Comparison of ENCODE assay signal across 16 mouse cellular contexts in the genomic region with DNA sequence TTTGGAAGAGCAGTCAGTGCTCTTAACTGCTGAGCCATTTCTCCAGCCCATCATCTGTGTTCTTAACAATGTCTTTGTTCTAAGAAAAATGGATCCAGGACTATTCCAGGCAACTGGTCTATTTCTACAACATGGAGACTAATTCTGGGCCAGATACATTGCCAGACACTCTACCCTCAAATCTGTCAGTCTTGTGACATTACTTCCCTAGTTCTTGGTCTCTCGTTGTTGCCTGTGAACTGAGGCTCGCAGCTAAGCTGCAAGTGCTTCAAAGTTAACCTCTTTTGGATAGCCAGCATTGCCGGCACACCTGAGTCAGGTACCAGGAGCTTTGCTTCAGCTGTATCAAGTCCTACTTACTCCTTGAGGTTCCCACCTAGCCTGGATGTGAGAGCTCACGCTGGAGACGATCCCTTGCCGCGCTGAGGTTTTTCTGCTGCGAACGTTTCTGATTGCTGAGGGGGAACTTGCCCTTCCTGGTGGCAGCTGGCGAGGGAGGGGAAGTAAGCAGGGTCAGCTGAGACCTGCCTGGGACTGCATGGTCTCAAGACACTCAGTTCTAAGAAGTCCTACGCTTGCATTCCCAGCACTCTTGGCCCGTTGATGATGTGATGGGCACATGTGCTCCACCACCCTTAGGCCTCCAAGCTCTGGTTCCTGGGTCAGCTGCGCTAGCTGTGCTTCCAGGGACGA.
DNase-seq lines count a peak whose midpoint lies in the region; ATAC-seq and TF ChIP-seq lines count a peak whose summit lies in the region.
"Had no signal": no experiment of that assay in that cellular context is flagged by ENCODE, and none has a peak within 500 bp of the region (broad histone marks: within the 10 kb centered on the region; RNA-seq: fewer than 3 reads in every experiment).

No protein-coding gene starts in this region.

- H3K4me3 ChIP-seq in heart, adult 2 months, result no peak overlapping the region
- H3K4me3 ChIP-seq in lung, adult 2 months (replicated peaks; ENCODE audit: extremely low read depth, low read depth, low read length), result no peak overlapping the region
- no peak overlapping the region for H3K4me3 ChIP-seq in intestine, embryonic 15.5 days (replicated peaks)
- H3K4me3 ChIP-seq: embryonic facial prominence, embryonic 13.5 days; hindbrain, embryonic 12.5 days; limb, embryonic 10.5 days; neural tube, embryonic 15.5 days; stomach, embryonic 15.5 days had no signal

- peaks cover 2% of the 10 kb centered on the region; the same call in 1 of the 2 replicates for H3K36me3 ChIP-seq in heart, adult 2 months (ENCODE audit: control insufficient read depth, insufficient read depth, low read length)
- H3K36me3 ChIP-seq in intestine, embryonic 15.5 days, result no peaks in the 10 kb centered on the region
- H3K36me3 ChIP-seq: embryonic facial prominence, embryonic 13.5 days; hindbrain, embryonic 12.5 days; limb, embryonic 10.5 days; neural tube, embryonic 15.5 days; stomach, embryonic 15.5 days had no signal

- no peak for TF ChIP-seq CTCF in heart, adult 2 months (IDR thresholded peaks at IDR 0.05)
- no peak for TF ChIP-seq CTCF in lung, adult 2 months (IDR thresholded peaks at IDR 0.05; ENCODE audit: insufficient read depth, low read length)

- peak overlapping the region; percentile 41 for H3K27ac ChIP-seq in heart, adult 2 months
- no peak overlapping the region for H3K27ac ChIP-seq in intestine, embryonic 15.5 days
- H3K27ac ChIP-seq: embryonic facial prominence, embryonic 13.5 days; hindbrain, embryonic 12.5 days; limb, embryonic 10.5 days; stomach, embryonic 15.5 days had no signal

- TF ChIP-seq EP300 in heart, adult 2 months (IDR thresholded peaks at IDR 0.05; ENCODE audit: insufficient read depth, low read depth, low read length), result no peak

- WGBS in heart, adult 2 months, result 84% methylated on average over 14 of the region's 14 CpGs
- WGBS in lung, adult 2 months, result 77% methylated on average over 14 of the region's 14 CpGs
- 79% methylated on average over 14 of the region's 14 CpGs for WGBS in intestine, embryonic 15.5 days

- TF ChIP-seq POLR2A in heart, adult 2 months (IDR thresholded peaks at IDR 0.05; ENCODE audit: insufficient read depth, low read depth, low read length), result 0 out of 2 replicates have a peak, but pooled peaks have one; percentile 35
- TF ChIP-seq POLR2A in lung, adult 2 months (IDR thresholded peaks at IDR 0.05; ENCODE audit: borderline replicate concordance, extremely low read depth, low read depth, low read length), result no peak

- peak in 1 of 2 experiments; percentile 61 for DNase-seq in heart, adult 2 months
- no peak for DNase-seq in heart, postnatal 10 days
- peak; percentile 46 for DNase-seq in lung, postnatal 36 days
- DNase-seq in lung, adult 2 months, result no peak
- DNase-seq in monocyte, adult 2 months (ENCODE audit: low read depth in 1 of 2, low spot score in 2 of 2), result peak; percentile 24 to 64
- no peak for DNase-seq in cerebellum, adult 9-10 months
- DNase-seq: cerebellum, postnatal 10 days; kidney, adult 2 months had no signal

- peaks cover 24% of the 10 kb centered on the region for H3K4me1 ChIP-seq in heart, adult 2 months (ENCODE audit: control insufficient read depth, insufficient read depth, low read length)
- peaks cover 6% of the 10 kb centered on the region for H3K4me1 ChIP-seq in lung, adult 2 months (ENCODE audit: control insufficient read depth, insufficient read depth, low read length)
- 0 out of 2 replicates have a peak, but pooled peaks cover 3% of the 10 kb centered on the region for H3K4me1 ChIP-seq in intestine, embryonic 15.5 days (replicated peaks)
- H3K4me1 ChIP-seq: stomach, embryonic 15.5 days had no signal

- no peaks in the 10 kb centered on the region for H3K79me2 ChIP-seq in heart, adult 2 months (replicated peaks; ENCODE audit: control insufficient read depth, insufficient read depth, low read length)

- peak; percentile 83 for ATAC-seq in granulocyte monocyte progenitor cell, adult 5-6 weeks (replicated peaks; ENCODE audit: poor library complexity, severe bottlenecking)
- no peak for ATAC-seq in intestine, embryonic 15.5 days
- ATAC-seq: lung, postnatal 0 days had no signal

- intact Hi-C loops in heart, adult 2 months (cut with DNase I), result loop anchor here (5.0 kb wide), 1 partner anchor 355 kb away; no protein-coding TSS in a partner anchor
- intact Hi-C loops in heart, postnatal 10 days (cut with DNase I), result loop anchor here (10.0 kb wide), 1 partner anchor 352 kb away; no protein-coding TSS in a partner anchor

- no peak overlapping the region for H3K4me2 ChIP-seq in intestine, embryonic 15.5 days (replicated peaks)
- H3K4me2 ChIP-seq: embryonic facial prominence, embryonic 13.5 days; hindbrain, embryonic 12.5 days; neural tube, embryonic 15.5 days; stomach, embryonic 15.5 days had no signal

- H3K9ac ChIP-seq in heart, adult 2 months (ENCODE audit: low read depth, low read length), result no peak overlapping the region
- H3K9ac ChIP-seq in intestine, embryonic 15.5 days, result no peak overlapping the region
- H3K9ac ChIP-seq: embryonic facial prominence, embryonic 13.5 days; hindbrain, embryonic 12.5 days; neural tube, embryonic 15.5 days; stomach, embryonic 15.5 days had no signal

- H3K27me3 ChIP-seq in heart, adult 2 months (ENCODE audit: control insufficient read depth, insufficient read depth, low read length), result no peaks in the 10 kb centered on the region
- no peaks in the 10 kb centered on the region for H3K27me3 ChIP-seq in intestine, embryonic 15.5 days (replicated peaks)
- H3K27me3 ChIP-seq: embryonic facial prominence, embryonic 13.5 days; hindbrain, embryonic 12.5 days; stomach, embryonic 15.5 days had no signal

- H3K9me3 ChIP-seq in intestine, embryonic 15.5 days, result no peaks in the 10 kb centered on the region
- H3K9me3 ChIP-seq: embryonic facial prominence, embryonic 13.5 days; hindbrain, embryonic 12.5 days; limb, embryonic 10.5 days; neural tube, embryonic 15.5 days; stomach, embryonic 15.5 days had no signal

Comparison
In these comparisons a context has a peak if more than half of its experiments do, and no peak if none do; other contexts are left out.
1. DNase-seq: peak in lung, postnatal 36 days (single experiment) and monocyte, adult 2 months (2 of 2); none in heart, postnatal 10 days (0 of 2), lung, adult 2 months (single experiment) and cerebellum, adult 9-10 months (single experiment).